14 mouse cellular contexts compared by ENCODE assay signal in genomic region chr5:37655208-37655607, GRCm38 (mm10).
"Had no signal": no experiment of that assay in that cellular context is flagged by ENCODE, and none has a peak within 500 bp of the region (broad histone marks: within the 10 kb centered on the region; RNA-seq: fewer than 3 reads in every experiment).

No protein-coding gene starts in this region.

- H3K27ac ChIP-seq: limb, embryonic 12.5 days; liver, embryonic 13.5 days; lung, embryonic 15.5 days; macrophage; midbrain, embryonic 12.5 days had no signal

- ATAC-seq: liver, postnatal 0 days; midbrain, embryonic 16.5 days had no signal

- H3K27me3 ChIP-seq: limb, embryonic 12.5 days; liver, embryonic 13.5 days; lung, embryonic 15.5 days; megakaryocyte, embryonic 14.5 days; midbrain, embryonic 12.5 days had no signal

- H3K9ac ChIP-seq: limb, embryonic 12.5 days; liver, embryonic 13.5 days; liver, postnatal 0 days; lung, embryonic 15.5 days; midbrain, embryonic 12.5 days had no signal

- H3K4me3 ChIP-seq: limb, embryonic 12.5 days; liver, embryonic 13.5 days; lung, embryonic 15.5 days; megakaryocyte, embryonic 14.5 days; midbrain, embryonic 12.5 days had no signal

- H3K36me3 ChIP-seq: limb, embryonic 12.5 days; liver, embryonic 13.5 days; lung, embryonic 15.5 days; midbrain, embryonic 12.5 days had no signal

- H3K9me3 ChIP-seq: limb, embryonic 12.5 days; liver, embryonic 13.5 days; lung, embryonic 15.5 days; midbrain, embryonic 12.5 days had no signal

- H3K4me2 ChIP-seq: limb, embryonic 12.5 days; liver, embryonic 13.5 days; lung, embryonic 15.5 days; midbrain, embryonic 12.5 days had no signal

- DNase-seq: kidney, adult 18-20 months; kidney, postnatal 25 days; liver; liver, embryonic 13.5 days; liver, postnatal 0 days; lung, postnatal 14 days; retina, postnatal 1 day; thymus, postnatal 36 days had no signal

- H3K4me1 ChIP-seq: limb, embryonic 12.5 days; liver, embryonic 13.5 days; megakaryocyte, embryonic 14.5 days had no signal
